Mouse (Mus musculus): ENCODE measurements around the gene Notch4. TPM values are rescaled to one million over a fixed set of nuclear protein-coding genes. Genes with fewer than 3 reads are reported as not detected.

The Notch4 gene
- polyA plus RNA-seq, 1 experiment from 2014 or later = 13.1 TPM

GRCm38 (mm10) chr17:34587423-34587811, 23.3 kb downstream of the Notch4 start:
- H3K27me3 ChIP-seq (ENCODE audit: control insufficient read depth, insufficient read depth, low read length) = no peaks in the 10 kb centered on the region
- 0% methylated on average over 38 of the region's 50 CpGs for WGBS
- ATAC-seq (ENCODE audit: insufficient read depth, low FRiP score, low TSS enrichment) = peak; percentile 71

GRCm38 (mm10) chr17:34587814-34588213, 23.7 kb downstream of the Notch4 start:
- ATAC-seq (ENCODE audit: insufficient read depth, low FRiP score, low TSS enrichment) (no peak), DNase-seq (ENCODE audit: low spot score) (no peak)
- peak overlapping the region; percentile 80 for H3K9ac ChIP-seq (ENCODE audit: low read length)
- peak overlapping the region; percentile 95 for H3K4me2 ChIP-seq (ENCODE audit: low read depth)
- H3K9me3 ChIP-seq (ENCODE audit: control insufficient read depth, low read length) = no peaks in the 10 kb centered on the region
- H3K4me3 ChIP-seq (ENCODE audit: low read depth, low read length) = peak overlapping the region; percentile 67
- peak overlapping the region; percentile 98 for H3K27ac ChIP-seq (ENCODE audit: low read depth, low read length)
- H3K4me1 ChIP-seq (ENCODE audit: control insufficient read depth, insufficient read depth, low read length) = peaks cover 38% of the 10 kb centered on the region
- WGBS = 4% methylated on average over 19 of the region's 19 CpGs
- H3K36me3 ChIP-seq (ENCODE audit: control insufficient read depth, insufficient read depth, low read length) = no peaks in the 10 kb centered on the region
- H3K27me3 ChIP-seq (ENCODE audit: control insufficient read depth, insufficient read depth, low read length) = no peaks in the 10 kb centered on the region

More at GRCm38 (mm10) chr17:34587423-34587811, 23.3 kb downstream of the Notch4 start:
- Histone ChIP-seq H3K4me1 (ENCODE audit: control insufficient read depth, insufficient read depth, low read length) (peaks cover 38% of the 10 kb centered on the region), H3K4me3 (ENCODE audit: low read depth, low read length) (peak overlapping the region; percentile 67), H3K4me2 (ENCODE audit: low read depth) (peak overlapping the region; percentile 95), H3K27ac (ENCODE audit: low read depth, low read length) (peak overlapping the region; percentile 98), H3K9ac (ENCODE audit: low read length) (peak overlapping the region; percentile 80), H3K9me3 (ENCODE audit: control insufficient read depth, low read length) (no peaks in the 10 kb centered on the region), H3K36me3 (ENCODE audit: control insufficient read depth, insufficient read depth, low read length) (no peaks in the 10 kb centered on the region)
- peak; percentile 98 for DNase-seq (ENCODE audit: low spot score)

GRCm38 (mm10) chr17:34588767-34589166, 24.7 kb downstream of the Notch4 start:
- 66% methylated on average over 3 of the region's 3 CpGs for WGBS
- peak overlapping the region; percentile 95; the same call in 1 of the 2 replicates for H3K4me2 ChIP-seq (ENCODE audit: low read depth)
- H3K27ac ChIP-seq (ENCODE audit: low read depth, low read length) = no peak overlapping the region

GRCm38 (mm10) chr17:34589206-34589605, 25.1 kb downstream of the Notch4 start:
- no peak for DNase-seq (ENCODE audit: low spot score)
- H3K4me3 ChIP-seq (ENCODE audit: low read depth, low read length) = no peak overlapping the region
- H3K9me3 ChIP-seq (ENCODE audit: control insufficient read depth, low read length) = no peaks in the 10 kb centered on the region
- WGBS = 53% methylated on average over 7 of the region's 7 CpGs
- H3K27ac ChIP-seq (ENCODE audit: low read depth, low read length) = no peak overlapping the region
- H3K27me3 ChIP-seq (ENCODE audit: control insufficient read depth, insufficient read depth, low read length) = no peaks in the 10 kb centered on the region
- H3K4me1 ChIP-seq (ENCODE audit: control insufficient read depth, insufficient read depth, low read length) = peaks cover 47% of the 10 kb centered on the region
- H3K36me3 ChIP-seq (ENCODE audit: control insufficient read depth, insufficient read depth, low read length) = no peaks in the 10 kb centered on the region
- no peak overlapping the region for H3K9ac ChIP-seq (ENCODE audit: low read length)
- ATAC-seq (ENCODE audit: insufficient read depth, low FRiP score, low TSS enrichment) = no peak
- no peak overlapping the region for H3K4me2 ChIP-seq (ENCODE audit: low read depth)

More at GRCm38 (mm10) chr17:34588767-34589166, 24.7 kb downstream of the Notch4 start:
- no peak for ATAC-seq (ENCODE audit: insufficient read depth, low FRiP score, low TSS enrichment)
- Histone ChIP-seq H3K27me3 (ENCODE audit: control insufficient read depth, insufficient read depth, low read length) (no peaks in the 10 kb centered on the region), H3K4me1 (ENCODE audit: control insufficient read depth, insufficient read depth, low read length) (peaks cover 42% of the 10 kb centered on the region), H3K9ac (ENCODE audit: low read length) (no peak overlapping the region), H3K9me3 (ENCODE audit: control insufficient read depth, low read length) (no peaks in the 10 kb centered on the region), H3K36me3 (ENCODE audit: control insufficient read depth, insufficient read depth, low read length) (no peaks in the 10 kb centered on the region), H3K4me3 (ENCODE audit: low read depth, low read length) (no peak overlapping the region)
- DNase-seq (ENCODE audit: low spot score) = no peak

GRCm38 (mm10) chr17:34589681-34590101, 25.6 kb downstream of the Notch4 start, which contains the start of gene Gpsm3:
Gene Gpsm3, plus strand, starts transcription at chr17:34589806.
- Histone ChIP-seq H3K4me2 (ENCODE audit: low read depth) (peak within 1 kb of the TSS; percentile 95; the same call in 1 of the 2 replicates), H3K4me3 (ENCODE audit: low read depth, low read length) (no peak within 1 kb of the TSS), H3K27me3 (ENCODE audit: control insufficient read depth, insufficient read depth, low read length) (no peaks in the 10 kb centered on the region), H3K27ac (ENCODE audit: low read depth, low read length) (peak within 1 kb of the TSS; percentile 98), H3K36me3 (ENCODE audit: control insufficient read depth, insufficient read depth, low read length) (peaks cover under 1% of the 10 kb centered on the region; the same call in 1 of the 2 replicates), H3K4me1 (ENCODE audit: control insufficient read depth, insufficient read depth, low read length) (peaks cover 47% of the 10 kb centered on the region), H3K9ac (ENCODE audit: low read length) (no peak within 1 kb of the TSS), H3K9me3 (ENCODE audit: control insufficient read depth, low read length) (no peaks in the 10 kb centered on the region)
- no peak for ATAC-seq (ENCODE audit: insufficient read depth, low FRiP score, low TSS enrichment)
- WGBS = 27% methylated on average over 7 of the region's 7 CpGs
- no peak for DNase-seq (ENCODE audit: low spot score)

- no peaks in the 10 kb centered on the region for H3K27me3 ChIP-seq (ENCODE audit: control insufficient read depth, insufficient read depth, low read length)
- peaks cover 47% of the 10 kb centered on the region for H3K4me1 ChIP-seq (ENCODE audit: control insufficient read depth, insufficient read depth, low read length)
- H3K9me3 ChIP-seq (ENCODE audit: control insufficient read depth, low read length) = no peaks in the 10 kb centered on the region
- WGBS = 69% methylated on average over 14 of the region's 15 CpGs
- no peak overlapping the region for H3K4me3 ChIP-seq (ENCODE audit: low read depth, low read length)
- H3K4me2 ChIP-seq (ENCODE audit: low read depth) = peak overlapping the region; percentile 14; the same call in 1 of the 2 replicates
- peak overlapping the region; percentile 98 for H3K27ac ChIP-seq (ENCODE audit: low read depth, low read length)
- DNase-seq (ENCODE audit: low spot score) (no peak), ATAC-seq (ENCODE audit: insufficient read depth, low FRiP score, low TSS enrichment) (no peak)
- H3K9ac ChIP-seq (ENCODE audit: low read length) = peak overlapping the region; percentile 97; the same call in 1 of the 2 replicates
- peaks cover 3% of the 10 kb centered on the region; the same call in 1 of the 2 replicates for H3K36me3 ChIP-seq (ENCODE audit: control insufficient read depth, insufficient read depth, low read length)
Measured at GRCm38 (mm10) chr17:34590154-34590987, 26.3 kb downstream of the Notch4 start.

- Histone ChIP-seq H3K4me3 (ENCODE audit: low read depth, low read length) (peak within 1 kb of the TSS; percentile 98), H3K27ac (ENCODE audit: low read depth, low read length) (peak within 1 kb of the TSS; percentile 98), H3K27me3 (ENCODE audit: control insufficient read depth, insufficient read depth, low read length) (no peaks in the 10 kb centered on the region), H3K9ac (ENCODE audit: low read length) (peak within 1 kb of the TSS; percentile 97), H3K4me2 (ENCODE audit: low read depth) (peak within 1 kb of the TSS; percentile 97), H3K36me3 (ENCODE audit: control insufficient read depth, insufficient read depth, low read length) (peaks cover 5% of the 10 kb centered on the region; the same call in 1 of the 2 replicates), H3K9me3 (ENCODE audit: control insufficient read depth, low read length) (no peaks in the 10 kb centered on the region), H3K4me1 (ENCODE audit: control insufficient read depth, insufficient read depth, low read length) (peaks cover 46% of the 10 kb centered on the region)
- DNase-seq (ENCODE audit: low spot score) (peak; percentile 71), ATAC-seq (ENCODE audit: insufficient read depth, low FRiP score, low TSS enrichment) (peak; percentile 18)
- WGBS = 3% methylated on average over 21 of the region's 21 CpGs
Measured at GRCm38 (mm10) chr17:34591029-34591993, 27.2 kb downstream of the Notch4 start, which contains the start of gene Pbx2. Gene Pbx2, plus strand, starts transcription at chr17:34591266.

DNA sequence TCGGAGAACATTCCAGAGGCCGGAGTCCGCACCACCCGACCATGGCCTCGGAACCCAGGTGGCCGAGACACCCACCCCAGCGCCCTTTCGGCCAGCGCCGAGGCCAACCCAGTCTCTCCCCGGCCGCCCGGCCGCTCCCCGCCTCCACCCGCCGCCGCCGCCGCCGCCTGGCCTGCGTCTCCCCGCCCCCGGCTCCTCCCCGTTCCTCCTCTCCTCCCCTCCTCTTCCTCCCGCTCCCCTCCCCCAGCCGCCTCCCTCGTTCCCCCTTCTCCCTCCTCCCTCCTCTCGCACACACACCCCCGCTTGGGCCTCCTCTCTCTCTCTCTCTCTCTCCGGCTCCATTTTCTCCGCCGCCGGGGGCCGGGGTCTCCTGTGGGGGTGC, 27.9 kb downstream of the Notch4 start:
- Histone ChIP-seq H3K27me3 (ENCODE audit: control insufficient read depth, insufficient read depth, low read length) (no peaks in the 10 kb centered on the region), H3K4me3 (ENCODE audit: low read depth, low read length) (peak overlapping the region; percentile 98), H3K4me1 (ENCODE audit: control insufficient read depth, insufficient read depth, low read length) (peaks cover 44% of the 10 kb centered on the region), H3K4me2 (ENCODE audit: low read depth) (peak overlapping the region; percentile 97), H3K9me3 (ENCODE audit: control insufficient read depth, low read length) (no peaks in the 10 kb centered on the region), H3K9ac (ENCODE audit: low read length) (peak overlapping the region; percentile 97), H3K36me3 (ENCODE audit: control insufficient read depth, insufficient read depth, low read length) (peaks cover 5% of the 10 kb centered on the region; the same call in 1 of the 2 replicates), H3K27ac (ENCODE audit: low read depth, low read length) (peak overlapping the region; percentile 98)
- DNase-seq (ENCODE audit: low spot score) (peak; percentile 92), ATAC-seq (ENCODE audit: insufficient read depth, low FRiP score, low TSS enrichment) (peak; percentile 36)
- WGBS = under 1% methylated on average over 17 of the region's 35 CpGs

All from neural tube, embryonic 11.5 days (tissue).